Mouse (Mus musculus) liver, embryonic 11.5 days (tissue): Measurements from ENCODE around the gene Lin7a. TPM values are rescaled to one million over a fixed set of nuclear protein-coding genes. Genes with fewer than 3 reads are reported as not detected.

Source experiments
- ATAC-seq: fragments of 200-750 bp; cut with Nextera tagmentation; replicated peaks from 2 replicates; pipeline ENCODE4 v1.8.0; 2017; ENCODE audit warnings: moderate number of reproducible peaks, mild to moderate bottlenecking, moderate TSS enrichment, moderate library complexity; ENCODE audit not compliant: low FRiP score
- DNase-seq: peaks from one replicate; pipeline ENCODE4 v3.0.0-alpha.2; 2017; ENCODE audit warnings: low spot score
- H3K27ac ChIP-seq: fragments of 300-500 bp; sonication (generic); 2 replicates; pipeline ENCODE4 v1.5.1; 2014; ENCODE audit warnings: mild to moderate bottlenecking, low read depth, low read length, control low read depth
- H3K27me3 ChIP-seq: fragments of 300-500 bp; sonication (generic); replicated peaks from 2 replicates; pipeline ENCODE4 v1.6.1; 2014; ENCODE audit warnings: low read length, mixed read lengths; ENCODE audit not compliant: control insufficient read depth, insufficient read depth
- H3K36me3 ChIP-seq: fragments of 300-500 bp; sonication (generic); 2 replicates; pipeline ENCODE4 v1.6.1; 2014; ENCODE audit warnings: mild to moderate bottlenecking, low read length, moderate library complexity, mixed read lengths; ENCODE audit not compliant: control insufficient read depth, insufficient read depth
- H3K4me1 ChIP-seq: fragments of 300-500 bp; sonication (generic); replicated peaks from 2 replicates; pipeline ENCODE4 v1.6.1; 2014; ENCODE audit warnings: low read length, mixed read lengths; ENCODE audit not compliant: control insufficient read depth, insufficient read depth
- H3K4me2 ChIP-seq: fragments of 300-500 bp; sonication (generic); 2 replicates; pipeline ENCODE4 v1.6.1; 2014; ENCODE audit warnings: mild to moderate bottlenecking, control low read depth, moderate library complexity
- H3K4me3 ChIP-seq: fragments of 300-500 bp; sonication (generic); 2 replicates; pipeline ENCODE4 v1.5.1; 2014; ENCODE audit warnings: low read depth, low read length, control low read depth
- H3K9ac ChIP-seq: fragments of 300-500 bp; sonication (generic); 2 replicates; pipeline ENCODE4 v1.6.1; 2014; ENCODE audit warnings: low read depth, low read length, control low read depth
- H3K9me3 ChIP-seq: fragments of 300-500 bp; sonication (generic); 2 replicates; pipeline ENCODE4 v1.6.1; 2016; ENCODE audit warnings: low read length, inconsistent platforms, mixed read lengths; ENCODE audit not compliant: control insufficient read depth
- WGBS: fragments of 180-500 bp; shearing (Covaris S2); extraction: QIAGEN DNeasy Blood & Tissue Kit; methylation state at CpG from one replicate; pipeline ENCODE4 v1.1.7; 2014; 5-methylcytosine and 5-hydroxymethylcytosine counted together
- polyA plus RNA-seq: library from polyadenylated mRNA; unstranded; fragments of >200 nt; fragmentation: Nextera tagmentation; extraction: Ambion mirVana; gene quantifications from 2 replicates; pipeline ENCODE4 v1.2.1, GENCODE M21; 2014

The Lin7a gene
- polyA plus RNA-seq, 1 experiment from 2014 or later, result 1.2 TPM

GRCm38 (mm10) chr10:107389505-107389904 lies 118.0 kb downstream of the Lin7a start:
- no peaks in the 10 kb centered on the region for H3K9me3 ChIP-seq
- H3K4me1 ChIP-seq, result no peaks in the 10 kb centered on the region
- 54% methylated on average over 4 of the region's 4 CpGs for WGBS
- no peak overlapping the region for H3K9ac ChIP-seq
- no peaks in the 10 kb centered on the region for H3K27me3 ChIP-seq
- H3K4me2 ChIP-seq, result no peak overlapping the region
- DNase-seq (no peak), ATAC-seq (no peak; the same call in 1 of the 2 replicates)
- H3K27ac ChIP-seq, result no peak overlapping the region
- no peaks in the 10 kb centered on the region for H3K36me3 ChIP-seq
- H3K4me3 ChIP-seq, result no peak overlapping the region

- no peak for ATAC-seq
- WGBS, result 86% methylated on average over 4 of the region's 4 CpGs
- DNase-seq, result no peak
- Histone ChIP-seq H3K36me3 (no peaks in the 10 kb centered on the region), H3K9me3 (no peaks in the 10 kb centered on the region), H3K27ac (no peak overlapping the region), H3K4me1 (no peaks in the 10 kb centered on the region), H3K9ac (no peak overlapping the region), H3K4me2 (no peak overlapping the region), H3K27me3 (no peaks in the 10 kb centered on the region), H3K4me3 (no peak overlapping the region)
Observed at GRCm38 (mm10) chr10:107405347-107405746, 133.9 kb downstream of the Lin7a start.

GRCm38 (mm10) chr10:107418306-107418705 lies 146.8 kb downstream of the Lin7a start:
- H3K4me1 ChIP-seq, result no peaks in the 10 kb centered on the region
- 84% methylated on average over 14 of the region's 14 CpGs for WGBS
- no peak overlapping the region for H3K4me2 ChIP-seq
- no peaks in the 10 kb centered on the region for H3K36me3 ChIP-seq
- ATAC-seq (no peak), DNase-seq (no peak)
- no peak overlapping the region for H3K27ac ChIP-seq
- H3K27me3 ChIP-seq, result no peaks in the 10 kb centered on the region
- no peak overlapping the region for H3K4me3 ChIP-seq
- no peaks in the 10 kb centered on the region for H3K9me3 ChIP-seq
- no peak overlapping the region for H3K9ac ChIP-seq

- Histone ChIP-seq H3K36me3 (no peaks in the 10 kb centered on the region), H3K4me3 (no peak overlapping the region), H3K4me1 (no peaks in the 10 kb centered on the region), H3K27me3 (no peaks in the 10 kb centered on the region), H3K9me3 (no peaks in the 10 kb centered on the region), H3K4me2 (no peak overlapping the region), H3K9ac (no peak overlapping the region), H3K27ac (no peak overlapping the region)
- WGBS, result 69% methylated on average over 5 of the region's 5 CpGs
- ATAC-seq (no peak), DNase-seq (no peak)
Observed at GRCm38 (mm10) chr10:107436967-107437366, 165.5 kb downstream of the Lin7a start.

GRCm38 (mm10) chr10:107442781-107443180 lies 171.3 kb downstream of the Lin7a start:
- no peaks in the 10 kb centered on the region for H3K36me3 ChIP-seq
- H3K27me3 ChIP-seq, result no peaks in the 10 kb centered on the region
- no peak overlapping the region for H3K4me3 ChIP-seq
- H3K27ac ChIP-seq, result no peak overlapping the region
- H3K9me3 ChIP-seq, result no peaks in the 10 kb centered on the region
- no peak for DNase-seq
- ATAC-seq, result no peak
- WGBS, result 12% methylated on average over 4 of the region's 4 CpGs
- no peak overlapping the region for H3K4me2 ChIP-seq
- H3K9ac ChIP-seq, result no peak overlapping the region
- H3K4me1 ChIP-seq, result no peaks in the 10 kb centered on the region

- Histone ChIP-seq H3K27me3 (no peaks in the 10 kb centered on the region), H3K4me1 (no peaks in the 10 kb centered on the region), H3K27ac (no peak overlapping the region), H3K9ac (no peak overlapping the region), H3K4me2 (no peak overlapping the region), H3K36me3 (no peaks in the 10 kb centered on the region), H3K4me3 (no peak overlapping the region), H3K9me3 (no peaks in the 10 kb centered on the region)
- DNase-seq (no peak), ATAC-seq (no peak)
- 85% methylated on average over 5 of the region's 5 CpGs for WGBS
Observed at GRCm38 (mm10) chr10:107449496-107450330, 178.2 kb downstream of the Lin7a start.

- H3K27ac ChIP-seq, result no peak overlapping the region
- WGBS, result 78% methylated on average over 7 of the region's 7 CpGs
- H3K9me3 ChIP-seq, result no peaks in the 10 kb centered on the region
- H3K4me1 ChIP-seq, result no peaks in the 10 kb centered on the region
- ATAC-seq, result no peak
- no peak for DNase-seq
- H3K4me2 ChIP-seq, result no peak overlapping the region
- no peaks in the 10 kb centered on the region for H3K27me3 ChIP-seq
- no peaks in the 10 kb centered on the region for H3K36me3 ChIP-seq
- H3K9ac ChIP-seq, result no peak overlapping the region
- H3K4me3 ChIP-seq, result no peak overlapping the region
Observed at GRCm38 (mm10) chr10:107467819-107468218, 196.3 kb downstream of the Lin7a start.
